Mouse (Mus musculus) hindbrain, embryonic 10.5 days (tissue): ENCODE data around the gene Eloa. TPM values are rescaled to one million over a fixed set of nuclear protein-coding genes. Genes with fewer than 3 reads are reported as not detected.
"Not testable (repeated sequence)": the region's sequence is repeated elsewhere in the genome, so short reads cannot be mapped to it uniquely, and the experiment has no call there.

Source experiments
- DNase-seq: peaks from one replicate; pipeline ENCODE4 v3.0.0-alpha.2; 2017; ENCODE audit warnings: low spot score
- H3K27ac ChIP-seq: fragments of 300-500 bp; sonication (generic); 2 replicates; pipeline ENCODE4 v1.5.1; 2016; ENCODE audit warnings: mild to moderate bottlenecking, moderate library complexity
- H3K27me3 ChIP-seq: fragments of 300-500 bp; sonication (generic); 2 replicates; pipeline ENCODE4 v1.6.1; 2016; ENCODE audit warnings: mild to moderate bottlenecking; ENCODE audit not compliant: poor library complexity, insufficient read depth, severe bottlenecking
- H3K36me3 ChIP-seq: fragments of 300-500 bp; sonication (generic); 2 replicates; pipeline ENCODE4 v1.6.1; 2016; ENCODE audit warnings: mild to moderate bottlenecking, moderate library complexity
- H3K4me1 ChIP-seq: fragments of 300-500 bp; sonication (generic); replicated peaks from 2 replicates; pipeline ENCODE4 v1.6.1; 2016; ENCODE audit warnings: mild to moderate bottlenecking
- H3K4me3 ChIP-seq: fragments of 300-500 bp; sonication (generic); 2 replicates; pipeline ENCODE4 v1.5.1; 2016; ENCODE audit warnings: mild to moderate bottlenecking, moderate library complexity
- H3K9me3 ChIP-seq: fragments of 300-500 bp; sonication (generic); 2 replicates; pipeline ENCODE4 v1.6.1; 2016; ENCODE audit warnings: mild to moderate bottlenecking, moderate library complexity
- WGBS: fragments of 180-500 bp; shearing (Covaris S2); methylation state at CpG from one replicate; pipeline ENCODE4 v1.1.7; 2016; 5-methylcytosine and 5-hydroxymethylcytosine counted together
- polyA plus RNA-seq: library from polyadenylated mRNA; unstranded; fragments of >200 nt; fragmentation: Nextera tagmentation; extraction: Ambion mirVana; gene quantifications from 2 replicates; pipeline ENCODE4 v1.2.1, GENCODE M21; 2016

Eloa gene
- polyA plus RNA-seq, 1 experiment from 2014 or later: 31.0 TPM

DNA sequence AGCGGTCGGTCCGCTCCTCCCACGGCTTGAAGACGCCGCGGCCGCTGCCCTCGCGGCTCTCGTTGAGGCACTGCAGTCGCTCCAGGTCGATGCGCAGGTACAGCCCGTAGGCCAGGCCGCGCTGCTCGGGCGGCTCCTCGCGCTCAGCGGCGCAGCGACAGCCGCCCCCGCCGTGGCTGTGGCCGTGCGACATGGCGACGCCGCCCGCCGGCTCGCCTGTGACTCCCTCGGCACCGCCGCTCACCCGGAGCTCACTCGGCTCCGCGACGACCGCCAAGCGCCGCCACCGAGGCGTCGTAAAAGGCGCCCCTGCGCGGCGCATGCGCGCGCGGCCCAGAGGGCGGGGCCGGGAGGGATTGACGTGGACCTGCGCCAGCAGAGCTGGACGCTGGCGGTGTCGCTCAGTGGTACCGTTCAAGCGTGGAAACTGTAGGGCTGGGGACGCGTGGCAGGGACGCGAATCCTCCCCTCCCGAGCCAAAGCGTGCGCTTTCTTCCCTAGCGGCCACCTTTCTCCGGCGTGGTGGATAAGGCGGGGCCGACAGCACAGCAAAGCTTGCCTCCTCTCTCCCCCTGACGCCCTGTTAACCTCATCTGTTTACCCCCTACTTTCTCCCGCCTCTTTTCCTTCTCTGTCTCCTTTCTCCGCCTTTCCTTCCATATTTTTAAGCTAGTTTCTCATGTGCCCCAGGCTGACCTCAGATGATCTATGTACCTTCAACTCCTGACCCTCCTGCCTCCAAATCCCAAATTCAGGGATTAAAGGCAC lies 34.4 kb downstream of the Eloa start, which contains the start of gene Pithd1:
Gene Pithd1 (minus strand): TSS at position 322 of the 768 bp plus-strand sequence.
- Histone ChIP-seq H3K4me3 (peak within 1 kb of the TSS; percentile 95), H3K36me3 (peaks cover 36% of the 10 kb centered on the region), H3K27me3 (no peaks in the 10 kb centered on the region), H3K4me1 (peaks cover 30% of the 10 kb centered on the region), H3K9me3 (no peaks in the 10 kb centered on the region), H3K27ac (peak within 1 kb of the TSS; percentile 95)
- DNase-seq: peak; percentile 94
- WGBS: under 1% methylated on average over 81 of the region's 81 CpGs

- Histone ChIP-seq H3K9me3 (no peaks in the 10 kb centered on the region), H3K4me3 (peak overlapping the region; percentile 95), H3K4me1 (peaks cover 30% of the 10 kb centered on the region), H3K27me3 (no peaks in the 10 kb centered on the region), H3K27ac (peak overlapping the region; percentile 95), H3K36me3 (peaks cover 43% of the 10 kb centered on the region)
- WGBS: 10% methylated on average over 23 of the region's 23 CpGs
- no peak for DNase-seq
Measured at GRCm38 (mm10) chr4:135986301-135986942, 35.1 kb downstream of the Eloa start.

- no peak for DNase-seq
- H3K27ac ChIP-seq: no peak overlapping the region
- H3K27me3 ChIP-seq: no peaks in the 10 kb centered on the region
- WGBS: 95% methylated on average over 7 of the region's 7 CpGs
- H3K36me3 ChIP-seq: peaks cover 49% of the 10 kb centered on the region
- H3K4me1 ChIP-seq: peaks cover 30% of the 10 kb centered on the region
- no peaks in the 10 kb centered on the region for H3K9me3 ChIP-seq
- H3K4me3 ChIP-seq: peak overlapping the region; percentile 95
Measured at GRCm38 (mm10) chr4:135985769-135986168, 35.8 kb downstream of the Eloa start.

DNA sequence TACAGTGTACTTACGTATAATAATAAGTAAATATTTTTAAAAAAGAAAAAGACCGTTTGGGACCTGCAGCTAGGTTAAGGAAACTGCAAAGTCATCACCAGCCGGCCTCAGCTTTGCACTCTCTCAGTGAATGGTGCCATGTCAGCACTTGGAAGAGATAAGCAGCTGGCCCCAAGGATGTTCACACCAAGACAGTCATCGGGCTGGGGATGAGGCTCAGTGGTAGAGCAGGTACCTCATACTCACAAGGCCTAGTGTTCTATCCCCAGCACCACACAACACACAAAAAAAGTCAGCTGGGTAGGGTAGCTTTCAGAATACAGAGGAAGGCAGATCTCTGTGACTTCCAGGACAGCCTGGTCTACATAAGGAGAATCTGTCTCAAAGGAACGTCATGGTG lies 36.4 kb downstream of the Eloa start:
- H3K4me1 ChIP-seq: peaks cover 30% of the 10 kb centered on the region
- no peaks in the 10 kb centered on the region for H3K9me3 ChIP-seq
- no peak for DNase-seq
- peaks cover 55% of the 10 kb centered on the region for H3K36me3 ChIP-seq
- no peak overlapping the region for H3K27ac ChIP-seq
- H3K4me3 ChIP-seq: no peak overlapping the region
- no peaks in the 10 kb centered on the region for H3K27me3 ChIP-seq
- WGBS: 90% methylated on average over 5 of the region's 5 CpGs

DNA sequence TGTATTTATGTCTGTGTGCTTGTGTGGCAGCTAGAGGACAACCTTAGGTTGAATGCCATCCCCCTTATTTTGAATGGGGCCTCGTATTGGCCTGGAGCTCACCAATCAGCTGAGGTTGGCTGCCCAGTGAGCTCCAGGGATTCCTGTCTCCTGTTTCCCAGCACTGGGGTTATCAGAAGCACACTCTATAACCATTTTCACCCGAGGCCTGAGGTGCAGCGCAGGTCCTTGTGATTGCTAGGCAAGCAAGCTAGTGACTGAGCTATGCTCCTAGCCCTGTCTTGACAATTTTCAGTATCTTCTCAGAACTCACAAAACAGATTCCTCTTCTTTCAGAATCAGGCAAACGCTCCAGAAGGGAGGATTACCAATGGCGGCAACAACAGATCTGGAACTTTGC lies 37.0 kb downstream of the Eloa start:
- H3K4me3 ChIP-seq: no peak overlapping the region; the same call in 1 of the 2 replicates
- no peaks in the 10 kb centered on the region for H3K27me3 ChIP-seq
- no peak overlapping the region for H3K27ac ChIP-seq
- H3K4me1 ChIP-seq: peaks cover 30% of the 10 kb centered on the region
- WGBS: 93% methylated on average over 5 of the region's 5 CpGs
- H3K36me3 ChIP-seq: peaks cover 55% of the 10 kb centered on the region
- H3K9me3 ChIP-seq: no peaks in the 10 kb centered on the region
- no peak for DNase-seq

DNA sequence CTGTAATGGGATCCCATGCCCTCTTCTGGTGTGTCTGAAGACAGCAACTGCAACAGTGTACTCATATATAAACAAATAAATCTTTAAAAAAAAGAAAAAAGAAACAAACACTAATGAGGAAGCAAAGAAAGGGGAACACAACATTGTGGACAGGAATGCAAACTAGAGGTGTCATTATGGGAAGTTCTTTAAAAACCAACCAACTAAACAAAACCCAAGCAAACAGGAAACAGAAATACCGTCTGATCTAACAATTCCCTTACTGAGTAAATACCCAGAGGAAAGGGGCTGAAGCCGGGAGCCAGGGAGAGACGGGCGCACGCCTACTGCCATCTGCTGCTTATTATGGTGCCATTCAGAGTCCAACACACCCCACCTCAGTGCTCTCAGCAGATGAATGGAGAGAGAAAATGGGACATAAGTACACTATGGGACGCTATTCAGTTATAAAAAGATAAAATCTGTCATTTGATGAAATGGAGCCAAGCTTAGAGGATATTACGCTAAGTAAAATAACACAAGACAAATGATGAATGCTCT lies 40.0 kb downstream of the Eloa start:
- H3K36me3 ChIP-seq: peaks cover 82% of the 10 kb centered on the region
- no peak overlapping the region for H3K4me3 ChIP-seq
- no peak for DNase-seq
- no peaks in the 10 kb centered on the region for H3K27me3 ChIP-seq
- H3K9me3 ChIP-seq: no peaks in the 10 kb centered on the region
- H3K4me1 ChIP-seq: peaks cover 16% of the 10 kb centered on the region
- H3K27ac ChIP-seq: no peak overlapping the region
- 84% methylated on average over 7 of the region's 7 CpGs for WGBS

DNA sequence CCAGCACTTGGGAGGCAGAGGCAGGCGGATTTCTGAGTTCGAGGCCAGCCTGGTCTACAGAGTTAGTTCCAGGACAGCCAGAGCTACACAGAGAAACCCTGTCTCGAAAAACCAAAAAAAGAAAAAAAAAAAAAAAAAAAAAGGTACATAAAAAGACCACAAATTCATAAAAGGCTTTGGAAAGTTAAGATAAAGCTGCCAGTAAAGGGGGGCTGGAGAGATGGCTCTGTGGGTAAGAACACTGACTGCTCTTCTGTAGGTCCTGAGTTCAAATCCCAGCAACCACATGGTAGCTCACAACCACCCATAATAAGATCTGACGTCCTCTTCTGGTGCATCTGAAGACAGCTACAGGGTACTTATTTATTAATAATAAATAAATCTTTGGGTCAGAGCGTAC lies 41.3 kb downstream of the Eloa start:
- not testable (repeated sequence) for H3K9me3 ChIP-seq, DNase-seq, H3K4me1 ChIP-seq, H3K27ac ChIP-seq, H3K4me3 ChIP-seq, H3K27me3 ChIP-seq
- peaks cover 90% of the 10 kb centered on the region for H3K36me3 ChIP-seq
- WGBS: 95% methylated on average over 5 of the region's 5 CpGs

- Histone ChIP-seq H3K27ac (no peak overlapping the region), H3K4me3 (no peak overlapping the region), H3K4me1 (peaks cover 19% of the 10 kb centered on the region), H3K27me3 (no peaks in the 10 kb centered on the region), H3K9me3 (no peaks in the 10 kb centered on the region), H3K36me3 (peaks cover 65% of the 10 kb centered on the region)
- DNase-seq: no peak
- 94% methylated on average over 12 of the region's 12 CpGs for WGBS
Measured at GRCm38 (mm10) chr4:135976146-135976545, 45.4 kb downstream of the Eloa start.

GRCm38 (mm10) chr4:135972911-135973811 lies 48.4 kb downstream of the Eloa start:
- peak overlapping the region; percentile 92 for H3K27ac ChIP-seq
- no peak for DNase-seq
- peaks cover 72% of the 10 kb centered on the region for H3K36me3 ChIP-seq
- WGBS: 75% methylated on average over 13 of the region's 13 CpGs
- no peaks in the 10 kb centered on the region for H3K9me3 ChIP-seq
- peak overlapping the region; percentile 93 for H3K4me3 ChIP-seq
- peaks cover 40% of the 10 kb centered on the region for H3K4me1 ChIP-seq
- no peaks in the 10 kb centered on the region for H3K27me3 ChIP-seq

- DNase-seq: peak; percentile 83
- H3K27ac ChIP-seq: peak within 1 kb of the TSS; percentile 92
- 1% methylated on average over 19 of the region's 19 CpGs for WGBS
- H3K9me3 ChIP-seq: no peaks in the 10 kb centered on the region
- H3K27me3 ChIP-seq: no peaks in the 10 kb centered on the region
- peaks cover 44% of the 10 kb centered on the region for H3K4me1 ChIP-seq
- peak within 1 kb of the TSS; percentile 93 for H3K4me3 ChIP-seq
- H3K36me3 ChIP-seq: peaks cover 74% of the 10 kb centered on the region
Measured at GRCm38 (mm10) chr4:135972556-135972906, 49.0 kb downstream of the Eloa start, which contains the start of gene Lypla2. Gene Lypla2 (minus strand): TSS chr4:135972626.

DNA sequence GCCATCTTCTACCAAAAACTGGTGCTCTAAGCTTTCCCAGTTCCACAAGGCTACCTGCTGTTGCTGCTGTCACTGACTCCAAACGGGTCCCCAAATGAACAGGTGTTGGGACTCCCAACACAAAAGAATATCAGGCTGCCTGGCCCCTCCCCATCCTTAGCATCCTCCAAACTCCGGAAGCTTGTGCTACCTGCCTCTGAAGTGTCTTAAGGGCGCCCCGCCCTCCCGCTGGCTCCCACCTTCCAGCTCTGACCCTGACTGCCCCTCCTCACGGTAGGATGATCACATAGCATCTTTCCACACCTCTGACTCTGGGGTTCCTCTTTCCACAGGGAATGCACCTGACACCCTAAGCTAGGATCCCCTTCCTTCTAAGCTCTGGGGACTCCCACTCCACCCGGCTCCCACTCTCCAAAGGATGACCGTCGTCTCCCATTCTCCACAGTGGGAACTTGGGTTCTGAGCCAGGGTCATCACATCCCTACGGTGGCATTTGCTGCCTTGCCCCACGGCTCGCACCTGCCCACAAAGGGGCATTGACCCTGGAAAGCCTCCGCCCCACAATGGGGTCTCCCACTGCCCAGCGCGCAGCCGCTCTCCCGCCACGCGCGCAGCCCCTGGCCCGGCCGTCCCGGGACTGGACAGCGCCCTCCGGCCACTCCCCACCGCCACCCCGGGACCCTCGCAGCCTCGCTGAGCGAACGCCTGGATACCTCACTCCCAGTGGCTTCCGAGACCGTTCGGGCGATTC lies 49.6 kb downstream of the Eloa start:
- Histone ChIP-seq H3K9me3 (no peaks in the 10 kb centered on the region), H3K4me1 (peaks cover 44% of the 10 kb centered on the region), H3K27ac (peak overlapping the region; percentile 92), H3K4me3 (peak overlapping the region; percentile 93), H3K36me3 (peaks cover 74% of the 10 kb centered on the region), H3K27me3 (no peaks in the 10 kb centered on the region)
- under 1% methylated on average over 35 of the region's 35 CpGs for WGBS
- no peak for DNase-seq

- H3K4me3 ChIP-seq: peak overlapping the region; percentile 93
- no peak for DNase-seq
- 94% methylated on average over 11 of the region's 11 CpGs for WGBS
- H3K36me3 ChIP-seq: peaks cover 74% of the 10 kb centered on the region
- H3K4me1 ChIP-seq: peaks cover 44% of the 10 kb centered on the region
- no peaks in the 10 kb centered on the region for H3K9me3 ChIP-seq
- no peaks in the 10 kb centered on the region for H3K27me3 ChIP-seq
- H3K27ac ChIP-seq: peak overlapping the region; percentile 50; the same call in 1 of the 2 replicates
Measured at GRCm38 (mm10) chr4:135970585-135970984, 51.0 kb downstream of the Eloa start.
